ENCODE assay signal across 10 mouse cellular contexts in genomic region chr5:128436909-128437308, GRCm38 (mm10). TPM values are rescaled to one million over a fixed set of nuclear protein-coding genes. Genes with fewer than 3 reads are reported as not detected.
DNase-seq lines count a peak whose midpoint lies in the region; ATAC-seq and TF ChIP-seq lines count a peak whose summit lies in the region.
"Had no signal": no experiment of that assay in that cellular context is flagged by ENCODE, and none has a peak within 500 bp of the region (broad histone marks: within the 10 kb centered on the region; RNA-seq: fewer than 3 reads in every experiment).

No protein-coding gene starts in this region.

- TF ChIP-seq CTCF in gastrocnemius, adult 2 months (IDR thresholded peaks at IDR 0.05), result no peak

- no peak overlapping the region for H3K9ac ChIP-seq in forebrain, embryonic 14.5 days (ENCODE audit: low read length)
- H3K9ac ChIP-seq in forebrain, embryonic 12.5 days, result no peak overlapping the region
- H3K9ac ChIP-seq in hindbrain, embryonic 14.5 days, result no peak overlapping the region
- H3K9ac ChIP-seq: embryonic facial prominence, embryonic 15.5 days had no signal

- intact Hi-C loops in gastrocnemius, adult 2 months (cut with DNase I), result no loop called here

- 20% methylated on average over 9 of the region's 9 CpGs for WGBS in forebrain, embryonic 14.5 days
- WGBS in forebrain, embryonic 12.5 days, result 13% methylated on average over 9 of the region's 9 CpGs
- WGBS in hindbrain, embryonic 14.5 days, result 19% methylated on average over 9 of the region's 9 CpGs
- 18% methylated on average over 9 of the region's 9 CpGs for WGBS in limb, embryonic 10.5 days

- no peak overlapping the region for H3K4me3 ChIP-seq in forebrain, embryonic 14.5 days (ENCODE audit: low read depth, low read length)
- no peak overlapping the region for H3K4me3 ChIP-seq in forebrain, embryonic 12.5 days (replicated peaks)
- H3K4me3 ChIP-seq in hindbrain, embryonic 14.5 days (replicated peaks; ENCODE audit: low read length), result no peak overlapping the region
- H3K4me3 ChIP-seq in limb, embryonic 10.5 days, result no peak overlapping the region
- H3K4me3 ChIP-seq in gastrocnemius, adult 2 months, result no peak overlapping the region
- H3K4me3 ChIP-seq: embryonic facial prominence, embryonic 15.5 days had no signal

- H3K36me3 ChIP-seq in forebrain, embryonic 14.5 days (ENCODE audit: control insufficient read depth, insufficient read depth, low read length), result no peaks in the 10 kb centered on the region
- H3K36me3 ChIP-seq in forebrain, embryonic 12.5 days (replicated peaks), result no peaks in the 10 kb centered on the region
- no peaks in the 10 kb centered on the region for H3K36me3 ChIP-seq in hindbrain, embryonic 14.5 days (replicated peaks; ENCODE audit: control insufficient read depth, insufficient read depth)
- H3K36me3 ChIP-seq in limb, embryonic 10.5 days, result no peaks in the 10 kb centered on the region
- H3K36me3 ChIP-seq: embryonic facial prominence, embryonic 15.5 days had no signal

- H3K27me3 ChIP-seq in forebrain, embryonic 14.5 days (replicated peaks; ENCODE audit: control insufficient read depth, insufficient read depth, low read length), result peaks cover 31% of the 10 kb centered on the region
- H3K27me3 ChIP-seq in forebrain, embryonic 12.5 days, result peaks cover 78% of the 10 kb centered on the region
- H3K27me3 ChIP-seq in hindbrain, embryonic 14.5 days (ENCODE audit: control insufficient read depth, insufficient read depth, low read length), result peaks cover 49% of the 10 kb centered on the region
- peaks cover 88% of the 10 kb centered on the region for H3K27me3 ChIP-seq in limb, embryonic 10.5 days (ENCODE audit: low read depth, poor library complexity, severe bottlenecking)

- no peaks in the 10 kb centered on the region for H3K9me3 ChIP-seq in forebrain, embryonic 14.5 days (replicated peaks; ENCODE audit: control insufficient read depth, low read length)
- no peaks in the 10 kb centered on the region for H3K9me3 ChIP-seq in forebrain, embryonic 12.5 days
- H3K9me3 ChIP-seq in hindbrain, embryonic 14.5 days (ENCODE audit: control insufficient read depth, low read length), result no peaks in the 10 kb centered on the region
- H3K9me3 ChIP-seq in limb, embryonic 10.5 days (replicated peaks), result no peaks in the 10 kb centered on the region
- H3K9me3 ChIP-seq: embryonic facial prominence, embryonic 15.5 days had no signal

- H3K4me1 ChIP-seq in forebrain, embryonic 14.5 days (ENCODE audit: control insufficient read depth, insufficient read depth, low read length), result no peaks in the 10 kb centered on the region
- peaks cover 17% of the 10 kb centered on the region for H3K4me1 ChIP-seq in forebrain, embryonic 12.5 days
- peaks cover 4% of the 10 kb centered on the region; the same call in 1 of the 2 replicates for H3K4me1 ChIP-seq in hindbrain, embryonic 14.5 days (replicated peaks; ENCODE audit: control insufficient read depth, insufficient read depth, low read length)
- H3K4me1 ChIP-seq in limb, embryonic 10.5 days, result peaks cover 16% of the 10 kb centered on the region

- no peak overlapping the region for H3K27ac ChIP-seq in forebrain, embryonic 14.5 days (ENCODE audit: low read depth, low read length)
- no peak overlapping the region for H3K27ac ChIP-seq in forebrain, embryonic 12.5 days
- H3K27ac ChIP-seq in hindbrain, embryonic 14.5 days, result no peak overlapping the region
- H3K27ac ChIP-seq in limb, embryonic 10.5 days, result no peak overlapping the region
- no peak overlapping the region for H3K27ac ChIP-seq in gastrocnemius, adult 2 months
- H3K27ac ChIP-seq: embryonic facial prominence, embryonic 15.5 days had no signal

- ATAC-seq in forebrain, embryonic 14.5 days, result 0 out of 2 replicates have a peak, but pooled peaks have one; percentile 24
- no peak for ATAC-seq in forebrain, embryonic 12.5 days (ENCODE audit: low FRiP score)
- ATAC-seq in hindbrain, embryonic 14.5 days (ENCODE audit: low FRiP score), result no peak

- no peak overlapping the region for H3K4me2 ChIP-seq in forebrain, embryonic 14.5 days (ENCODE audit: low read length)
- no peak overlapping the region for H3K4me2 ChIP-seq in forebrain, embryonic 12.5 days
- no peak overlapping the region for H3K4me2 ChIP-seq in hindbrain, embryonic 14.5 days (replicated peaks)
- H3K4me2 ChIP-seq: embryonic facial prominence, embryonic 15.5 days had no signal

- DNase-seq in forebrain, embryonic 14.5 days (ENCODE audit: low spot score), result peak; percentile 74
- DNase-seq in cerebellum, adult 18-20 months, result peak; percentile 30 to 35
- DNase-seq in hindbrain, embryonic 14.5 days (ENCODE audit: low spot score), result peak; percentile 82
- DNase-seq in limb, embryonic 10.5 days (ENCODE audit: low spot score), result peak; percentile 78
- peak; percentile 74 for DNase-seq in right cerebral cortex, postnatal 25 days
- DNase-seq in heart, adult 11 months, result no peak
- DNase-seq in gastrocnemius, adult 2 months, result no peak

RNA-seq across cellular contexts. Expression of gene Tmem132d, which starts 4.0 kb away (rescaled TPM):
- polyA plus RNA-seq in forebrain, embryonic 14.5 days (2014; fragmentation: Nextera tagmentation; extraction: Ambion mirVana), result 0.86 and 1.1 TPM in 2 replicates
- polyA plus RNA-seq in forebrain, embryonic 12.5 days (2016; fragmentation: Nextera tagmentation; extraction: Ambion mirVana), result 0.47 and 0.60 TPM in 2 replicates
- 4.5 and 5.7 TPM in 2 replicates for polyA plus RNA-seq in hindbrain, embryonic 14.5 days (2014; fragmentation: Nextera tagmentation; extraction: Ambion mirVana)
- polyA plus RNA-seq in limb, embryonic 10.5 days (2016; fragmentation: Nextera tagmentation; extraction: Ambion mirVana), result 0.79 and 1.2 TPM in 2 replicates
- total RNA-seq in gastrocnemius, adult 2 months (2021), result under 1 TPM in 1 of 2 experiments, not detected in 1; 0.03 TPM
- polyA plus RNA-seq: liver, embryonic 16.5 days had no signal

Comparison
In these comparisons a context has a peak if more than half of its experiments do, and no peak if none do; other contexts are left out.
1. DNase-seq: peak in forebrain, embryonic 14.5 days (single experiment), cerebellum, adult 18-20 months (2 of 2), hindbrain, embryonic 14.5 days (single experiment), limb, embryonic 10.5 days (single experiment) and right cerebral cortex, postnatal 25 days (single experiment); none in heart, adult 11 months (single experiment) and gastrocnemius, adult 2 months (single experiment).